Mouse (Mus musculus) kidney, embryonic 16.5 days (tissue): ENCODE data around the gene Catsper4. TPM values are rescaled to one million over a fixed set of nuclear protein-coding genes. Genes with fewer than 3 reads are reported as not detected.

Experiments used
- ATAC-seq: fragments of 200-750 bp; cut with Nextera tagmentation; 2 replicates; pipeline ENCODE4 v1.8.0; 2017; ENCODE audit warnings: moderate TSS enrichment; ENCODE audit not compliant: low FRiP score, low TSS enrichment
- H3K27ac ChIP-seq: fragments of 300-500 bp; sonication (generic); 2 replicates; pipeline ENCODE4 v1.5.1; 2014; ENCODE audit warnings: low read length
- H3K27me3 ChIP-seq: fragments of 300-500 bp; sonication (generic); 2 replicates; pipeline ENCODE4 v1.6.1; 2014; ENCODE audit warnings: low read length, control low read depth, mixed read lengths; ENCODE audit not compliant: insufficient read depth
- H3K36me3 ChIP-seq: fragments of 300-500 bp; sonication (generic); 2 replicates; pipeline ENCODE4 v1.6.1; 2014; ENCODE audit warnings: low read length, control low read depth, mixed read lengths; ENCODE audit not compliant: insufficient read depth
- H3K4me1 ChIP-seq: fragments of 300-500 bp; sonication (generic); 2 replicates; pipeline ENCODE4 v1.6.1; 2014; ENCODE audit warnings: low read length, control low read depth, mixed read lengths; ENCODE audit not compliant: insufficient read depth
- H3K4me2 ChIP-seq: fragments of 300-500 bp; sonication (generic); replicated peaks from 2 replicates; pipeline ENCODE4 v1.6.1; 2014; ENCODE audit warnings: low read depth, low read length
- H3K4me3 ChIP-seq: fragments of 300-500 bp; sonication (generic); 2 replicates; pipeline ENCODE4 v1.5.1; 2014; ENCODE audit warnings: mild to moderate bottlenecking, low read length
- H3K9ac ChIP-seq: fragments of 300-500 bp; sonication (generic); replicated peaks from 2 replicates; pipeline ENCODE4 v1.6.1; 2014; ENCODE audit warnings: low read length
- H3K9me3 ChIP-seq: fragments of 300-500 bp; sonication (generic); 2 replicates; pipeline ENCODE4 v1.6.1; 2016; ENCODE audit warnings: low read length, control low read depth
- WGBS: fragments of 180-500 bp; shearing (Covaris S2); extraction: QIAGEN DNeasy Blood & Tissue Kit; methylation state at CpG from one replicate; pipeline ENCODE4 v1.1.7; 2014; 5-methylcytosine and 5-hydroxymethylcytosine counted together
- polyA plus RNA-seq: library from polyadenylated mRNA; unstranded; fragments of >200 nt; fragmentation: Nextera tagmentation; extraction: Ambion mirVana; gene quantifications from 2 replicates; pipeline ENCODE4 v1.2.1, GENCODE M21; 2015

Catsper4 gene
- polyA plus RNA-seq, 1 experiment from 2014 or later: 0.35 TPM

GRCm38 (mm10) chr4:134250930-134251240 lies 23.7 kb upstream of the Catsper4 start:
- ATAC-seq: no peak
- peaks cover 65% of the 10 kb centered on the region for H3K27me3 ChIP-seq

GRCm38 (mm10) chr4:134250116-134250929 lies 23.1 kb upstream of the Catsper4 start:
- peak overlapping the region; percentile 58; the same call in 1 of the 2 replicates for H3K9ac ChIP-seq

More at GRCm38 (mm10) chr4:134250930-134251240, 23.7 kb upstream of the Catsper4 start:
- WGBS: 13% methylated on average over 10 of the region's 10 CpGs
- Histone ChIP-seq H3K9ac (peak overlapping the region; percentile 66), H3K9me3 (no peaks in the 10 kb centered on the region), H3K4me3 (peak overlapping the region; percentile 52), H3K4me2 (peak overlapping the region; percentile 92), H3K36me3 (no peaks in the 10 kb centered on the region), H3K27ac (no peak overlapping the region), H3K4me1 (peaks cover 56% of the 10 kb centered on the region)

GRCm38 (mm10) chr4:134249651-134250050 lies 22.5 kb upstream of the Catsper4 start:
- Histone ChIP-seq H3K4me2 (peak overlapping the region; percentile 92), H3K27me3 (peaks cover 65% of the 10 kb centered on the region), H3K4me1 (peaks cover 58% of the 10 kb centered on the region), H3K36me3 (no peaks in the 10 kb centered on the region), H3K4me3 (peak overlapping the region; percentile 52), H3K27ac (no peak overlapping the region), H3K9ac (peak overlapping the region; percentile 58), H3K9me3 (no peaks in the 10 kb centered on the region)
- WGBS: under 1% methylated on average over 30 of the region's 30 CpGs
- ATAC-seq: peak; percentile 21

More at GRCm38 (mm10) chr4:134250116-134250929, 23.1 kb upstream of the Catsper4 start:
- peaks cover 55% of the 10 kb centered on the region for H3K4me1 ChIP-seq
- 11% methylated on average over 27 of the region's 27 CpGs for WGBS
- H3K4me3 ChIP-seq: peak overlapping the region; percentile 52
- ATAC-seq: no peak
- no peaks in the 10 kb centered on the region for H3K9me3 ChIP-seq
- peaks cover 65% of the 10 kb centered on the region for H3K27me3 ChIP-seq
- H3K27ac ChIP-seq: no peak overlapping the region
- no peaks in the 10 kb centered on the region for H3K36me3 ChIP-seq
- H3K4me2 ChIP-seq: peak overlapping the region; percentile 92

DNA sequence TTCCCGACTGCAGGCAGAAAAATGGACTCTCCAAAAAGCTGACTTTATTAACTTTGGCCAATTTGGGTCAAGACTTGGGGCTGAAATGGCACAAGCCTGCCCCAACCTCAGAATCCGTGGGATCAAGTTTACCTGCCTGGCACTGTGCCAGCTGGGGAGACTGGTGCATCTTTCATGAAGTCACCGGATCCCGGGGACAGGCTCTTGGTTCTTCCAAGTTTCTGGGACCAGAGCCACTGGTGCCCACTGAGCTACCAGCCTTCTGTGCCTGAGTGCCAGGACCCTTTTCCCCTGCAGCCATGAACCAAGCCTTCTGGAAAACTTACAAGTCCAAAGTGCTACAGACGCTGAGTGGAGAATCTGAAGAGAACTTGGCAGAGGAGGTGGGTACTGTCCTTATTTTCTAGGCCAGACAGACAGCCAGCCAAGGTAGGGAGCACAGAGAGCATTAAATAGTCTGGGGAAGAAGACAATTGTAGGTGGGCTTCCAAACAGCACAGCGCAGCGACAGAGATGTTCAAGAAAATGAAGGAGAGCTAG lies 19.6 kb upstream of the Catsper4 start, which contains the start of gene Gm30191:
Gm30191 (plus strand) TSS at position 217 of the 540 bp plus-strand sequence.
- peak within 1 kb of the TSS; percentile 81 for H3K9ac ChIP-seq
- H3K4me1 ChIP-seq: peaks cover 42% of the 10 kb centered on the region
- WGBS: 79% methylated on average over 7 of the region's 7 CpGs
- H3K4me3 ChIP-seq: peak within 1 kb of the TSS; percentile 79
- no peak for ATAC-seq
- H3K27ac ChIP-seq: no peak within 1 kb of the TSS
- H3K36me3 ChIP-seq: 0 out of 2 replicates have a peak, but pooled peaks cover 5% of the 10 kb centered on the region
- H3K27me3 ChIP-seq: peaks cover 43% of the 10 kb centered on the region
- H3K9me3 ChIP-seq: no peaks in the 10 kb centered on the region
- H3K4me2 ChIP-seq: peak within 1 kb of the TSS; percentile 95

DNA sequence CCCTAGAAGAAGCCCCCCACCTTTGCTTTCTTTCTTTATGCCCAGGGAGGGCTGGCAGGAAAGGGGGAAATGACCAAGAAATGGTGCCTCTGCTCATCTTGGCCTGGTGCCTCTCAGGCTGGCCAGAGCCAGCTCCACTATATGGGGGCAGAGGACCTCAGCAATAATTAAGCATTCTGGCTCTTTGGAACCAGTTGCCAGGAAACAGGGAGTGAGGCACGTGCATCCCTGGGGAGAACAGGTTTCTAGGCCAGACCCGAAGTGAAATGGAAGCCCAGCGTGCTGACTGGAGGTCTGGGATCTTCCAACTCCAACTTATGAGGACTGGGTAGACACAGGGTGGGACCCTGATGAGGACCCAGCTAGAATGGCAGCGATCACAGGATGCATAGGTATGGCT lies 19.1 kb upstream of the Catsper4 start:
- Histone ChIP-seq H3K4me3 (no peak overlapping the region), H3K9me3 (no peaks in the 10 kb centered on the region), H3K4me2 (peak overlapping the region; percentile 95), H3K27ac (no peak overlapping the region), H3K4me1 (peaks cover 36% of the 10 kb centered on the region), H3K9ac (no peak overlapping the region), H3K36me3 (0 out of 2 replicates have a peak, but pooled peaks cover 5% of the 10 kb centered on the region), H3K27me3 (peaks cover 38% of the 10 kb centered on the region)
- ATAC-seq: no peak
- 42% methylated on average over 4 of the region's 4 CpGs for WGBS

DNA sequence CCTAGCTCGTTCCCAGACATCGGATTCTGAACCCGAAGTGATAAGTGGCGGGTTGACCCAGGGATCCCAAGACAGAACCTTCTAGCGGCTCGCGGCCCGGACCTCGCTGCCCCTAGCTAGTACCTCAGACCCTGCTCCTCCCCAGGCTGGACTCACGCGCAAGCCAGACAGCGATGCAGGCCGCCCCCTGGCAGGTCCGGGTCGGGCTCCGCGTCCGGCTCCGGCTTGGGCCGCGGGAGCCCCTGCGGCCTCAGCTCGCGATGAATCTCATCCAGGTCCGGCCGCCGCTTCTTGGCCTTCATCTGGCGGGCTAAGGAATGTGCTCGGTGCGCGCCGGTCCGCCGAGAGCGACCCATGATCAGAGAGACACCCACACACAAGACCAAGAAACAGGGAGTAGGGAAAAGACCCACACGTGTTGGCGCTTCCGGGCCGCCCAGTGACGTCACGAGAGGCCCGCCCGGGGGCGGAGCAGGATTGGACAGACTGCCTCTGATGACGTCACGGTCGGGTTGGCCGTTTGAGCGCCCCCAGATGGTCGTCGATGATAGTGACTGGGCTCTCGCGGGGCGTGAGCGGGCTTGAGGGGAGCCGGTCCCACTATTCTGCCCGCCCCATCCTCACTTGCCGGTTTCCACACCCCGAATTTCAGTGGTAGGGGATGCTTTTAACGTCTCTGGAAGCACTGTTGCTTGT lies 18.1 kb upstream of the Catsper4 start, which contains the start of gene Zfp593:
Zfp593 (minus strand) TSS at position 445 of the 696 bp plus-strand sequence.
- H3K4me3 ChIP-seq: peak within 1 kb of the TSS; percentile 79
- H3K4me1 ChIP-seq: peaks cover 27% of the 10 kb centered on the region
- peak; percentile 72 for ATAC-seq
- H3K9ac ChIP-seq: peak within 1 kb of the TSS; percentile 81
- H3K27me3 ChIP-seq: peaks cover 28% of the 10 kb centered on the region
- no peak within 1 kb of the TSS for H3K27ac ChIP-seq
- 0 out of 2 replicates have a peak, but pooled peaks cover 5% of the 10 kb centered on the region for H3K36me3 ChIP-seq
- H3K9me3 ChIP-seq: no peaks in the 10 kb centered on the region
- H3K4me2 ChIP-seq: peak within 1 kb of the TSS; percentile 95
- under 1% methylated on average over 60 of the region's 60 CpGs for WGBS

GRCm38 (mm10) chr4:134243516-134244250 lies 16.5 kb upstream of the Catsper4 start, which contains the start of gene E130218I03Rik:
Gene E130218I03Rik, plus strand, starts transcription at chr4:134243662.
- peak within 1 kb of the TSS; percentile 95 for H3K4me2 ChIP-seq
- WGBS: 91% methylated on average over 17 of the region's 17 CpGs
- peaks cover 18% of the 10 kb centered on the region for H3K27me3 ChIP-seq
- peaks cover 19% of the 10 kb centered on the region for H3K4me1 ChIP-seq
- H3K27ac ChIP-seq: no peak within 1 kb of the TSS
- ATAC-seq: no peak
- 0 out of 2 replicates have a peak, but pooled peaks cover 5% of the 10 kb centered on the region for H3K36me3 ChIP-seq
- peak within 1 kb of the TSS; percentile 79; the same call in 1 of the 2 replicates for H3K4me3 ChIP-seq
- peak within 1 kb of the TSS; percentile 81 for H3K9ac ChIP-seq
- H3K9me3 ChIP-seq: no peaks in the 10 kb centered on the region

DNA sequence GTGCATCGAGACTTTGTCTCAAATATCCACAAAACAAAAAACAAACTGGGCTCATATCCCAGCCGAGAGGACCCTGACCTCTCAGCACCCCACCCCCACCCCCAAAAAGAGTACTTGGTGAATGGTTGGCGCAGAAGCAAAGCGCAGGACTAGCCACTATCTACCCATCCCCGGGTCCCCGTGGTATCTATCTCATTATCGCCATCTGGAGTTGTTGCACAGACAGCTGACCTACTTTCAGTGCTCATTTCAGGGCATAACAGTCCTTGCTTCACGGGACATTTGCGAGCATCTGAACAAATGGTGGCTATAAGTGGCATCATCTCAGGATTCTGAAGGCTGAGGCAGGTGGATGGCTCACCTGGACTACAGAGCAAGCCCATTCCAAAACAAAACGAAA lies 11.5 kb upstream of the Catsper4 start:
- H3K9ac ChIP-seq: peak overlapping the region; percentile 62
- no peak overlapping the region for H3K27ac ChIP-seq
- H3K4me1 ChIP-seq: peaks cover 18% of the 10 kb centered on the region
- H3K27me3 ChIP-seq: peaks cover 4% of the 10 kb centered on the region; the same call in 1 of the 2 replicates
- no peak for ATAC-seq
- 0 out of 2 replicates have a peak, but pooled peaks cover 1% of the 10 kb centered on the region for H3K36me3 ChIP-seq
- H3K4me2 ChIP-seq: peak overlapping the region; percentile 55
- no peaks in the 10 kb centered on the region for H3K9me3 ChIP-seq
- 9% methylated on average over 10 of the region's 10 CpGs for whole genome bisulfite sequencing
- peak overlapping the region; percentile 43 for H3K4me3 ChIP-seq

- Histone ChIP-seq H3K27ac (peak within 1 kb of the TSS; percentile 55), H3K9ac (peak within 1 kb of the TSS; percentile 62), H3K4me2 (peak within 1 kb of the TSS; percentile 55), H3K4me1 (peaks cover 18% of the 10 kb centered on the region), H3K9me3 (no peaks in the 10 kb centered on the region), H3K4me3 (peak within 1 kb of the TSS; percentile 43), H3K36me3 (no peaks in the 10 kb centered on the region), H3K27me3 (peaks cover 4% of the 10 kb centered on the region; the same call in 1 of the 2 replicates)
- peak; percentile 91 for ATAC-seq
- under 1% methylated on average over 18 of the region's 18 CpGs for WGBS
Observed at GRCm38 (mm10) chr4:134238279-134238651, 11.1 kb upstream of the Catsper4 start, which contains the start of gene Cnksr1. Gene Cnksr1, minus strand, starts transcription at chr4:134238399.
